Mouse (Mus musculus) heart, embryonic 16.5 days (tissue): ENCODE results near the gene Tph1. TPM values are rescaled to one million over a fixed set of nuclear protein-coding genes. Genes with fewer than 3 reads are reported as not detected.
A peak's percentile ranks its signal among the peaks of the same experiment; 100 is the strongest.

ENCODE experiments used
- ATAC-seq: fragments of 200-750 bp; cut with Nextera tagmentation; replicated peaks from 2 replicates; pipeline ENCODE4 v1.8.0; 2017; ENCODE audit warnings: moderate number of reproducible peaks; ENCODE audit not compliant: insufficient read depth, low FRiP score; ENCODE audit errors: extremely low read depth
- H3K27ac ChIP-seq: fragments of 300-500 bp; sonication (generic); 2 replicates; pipeline ENCODE4 v1.5.1; 2014; ENCODE audit warnings: mild to moderate bottlenecking, low read length, control low read depth, moderate library complexity
- H3K27me3 ChIP-seq: fragments of 300-500 bp; sonication (generic); 2 replicates; pipeline ENCODE4 v1.6.1; 2014; ENCODE audit warnings: low read length, mixed read lengths; ENCODE audit not compliant: control insufficient read depth, insufficient read depth
- H3K36me3 ChIP-seq: fragments of 300-500 bp; sonication (generic); 2 replicates; pipeline ENCODE4 v1.6.1; 2014; ENCODE audit not compliant: control insufficient read depth, insufficient read depth
- H3K4me1 ChIP-seq: fragments of 300-500 bp; sonication (generic); 2 replicates; pipeline ENCODE4 v1.6.1; 2014; ENCODE audit warnings: low read length, mixed read lengths; ENCODE audit not compliant: control insufficient read depth, insufficient read depth
- H3K4me2 ChIP-seq: fragments of 300-500 bp; sonication (generic); 2 replicates; pipeline ENCODE4 v1.6.1; 2014; ENCODE audit warnings: low read depth, mild to moderate bottlenecking, control low read depth, low read length
- H3K4me3 ChIP-seq: fragments of 300-500 bp; sonication (generic); 2 replicates; pipeline ENCODE4 v1.5.1; 2014; ENCODE audit warnings: mild to moderate bottlenecking, control low read depth, low read length
- H3K9ac ChIP-seq: fragments of 300-500 bp; sonication (generic); 2 replicates; pipeline ENCODE4 v1.6.1; 2014; ENCODE audit warnings: low read length, control low read depth
- H3K9me3 ChIP-seq: fragments of 300-500 bp; sonication (generic); replicated peaks from 2 replicates; pipeline ENCODE4 v1.6.1; 2016; ENCODE audit warnings: low read length; ENCODE audit not compliant: control insufficient read depth
- WGBS: fragments of 180-500 bp; shearing (Covaris S2); extraction: QIAGEN DNeasy Blood & Tissue Kit; methylation state at CpG from one replicate; pipeline ENCODE4 v1.1.7; 2014; 5-methylcytosine and 5-hydroxymethylcytosine counted together
- polyA plus RNA-seq: library from polyadenylated mRNA; unstranded; fragments of >200 nt; fragmentation: Nextera tagmentation; extraction: Ambion mirVana; gene quantifications from 2 replicates; pipeline ENCODE4 v1.2.1, GENCODE M21; 2015

Gene Tph1
- polyA plus RNA-seq, 1 experiment from 2014 or later, result 1.1 TPM

DNA sequence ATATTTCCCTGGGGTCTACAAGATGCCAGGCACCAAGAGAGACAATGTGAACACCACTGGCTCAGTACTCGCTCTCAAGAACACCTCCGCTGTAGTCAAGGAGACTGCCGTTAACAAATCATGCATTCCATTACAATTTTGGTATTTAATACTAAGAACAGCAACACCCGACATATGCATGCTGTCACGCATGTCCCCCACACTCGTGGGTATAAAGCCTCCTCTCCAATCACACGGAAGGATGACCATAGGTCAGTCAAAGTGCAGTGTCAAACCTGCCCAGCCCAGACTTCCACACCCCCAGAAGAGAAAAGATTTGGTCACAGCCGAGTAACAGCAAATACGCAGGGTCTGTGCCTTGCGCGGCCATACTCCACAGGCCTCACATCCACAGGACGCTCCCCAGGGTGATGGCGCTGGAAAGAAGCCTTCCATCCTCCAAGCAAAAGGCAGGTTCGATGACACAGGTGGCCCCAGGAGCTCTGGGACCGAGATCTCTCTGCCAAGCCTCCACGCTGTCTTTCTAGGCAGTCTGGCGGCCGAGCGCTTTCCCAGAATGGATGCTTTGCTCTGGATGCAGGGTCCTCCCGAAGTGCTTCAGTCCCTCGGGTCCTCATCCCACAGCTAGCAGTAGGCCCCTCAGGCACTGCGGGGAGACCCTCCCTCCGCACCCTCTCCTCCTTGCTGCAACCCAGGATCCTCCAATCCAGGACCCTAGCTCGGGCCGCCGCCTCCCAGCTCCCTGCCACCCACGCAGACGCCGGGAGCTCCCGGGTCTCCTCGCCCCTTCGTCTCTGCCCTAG lies 33.2 kb downstream of the Tph1 start:
- H3K27ac ChIP-seq, result peak overlapping the region; percentile 32
- peak overlapping the region; percentile 79 for H3K9ac ChIP-seq
- H3K4me3 ChIP-seq, result peak overlapping the region; percentile 74
- H3K27me3 ChIP-seq, result 0 out of 2 replicates have a peak, but pooled peaks cover 2% of the 10 kb centered on the region
- H3K4me1 ChIP-seq, result peaks cover 6% of the 10 kb centered on the region; the same call in 1 of the 2 replicates
- peak; percentile 2; the same call in 1 of the 2 replicates for ATAC-seq
- H3K4me2 ChIP-seq, result peak overlapping the region; percentile 93
- WGBS, result 12% methylated on average over 32 of the region's 32 CpGs
- no peaks in the 10 kb centered on the region for H3K9me3 ChIP-seq
- no peaks in the 10 kb centered on the region for H3K36me3 ChIP-seq

DNA sequence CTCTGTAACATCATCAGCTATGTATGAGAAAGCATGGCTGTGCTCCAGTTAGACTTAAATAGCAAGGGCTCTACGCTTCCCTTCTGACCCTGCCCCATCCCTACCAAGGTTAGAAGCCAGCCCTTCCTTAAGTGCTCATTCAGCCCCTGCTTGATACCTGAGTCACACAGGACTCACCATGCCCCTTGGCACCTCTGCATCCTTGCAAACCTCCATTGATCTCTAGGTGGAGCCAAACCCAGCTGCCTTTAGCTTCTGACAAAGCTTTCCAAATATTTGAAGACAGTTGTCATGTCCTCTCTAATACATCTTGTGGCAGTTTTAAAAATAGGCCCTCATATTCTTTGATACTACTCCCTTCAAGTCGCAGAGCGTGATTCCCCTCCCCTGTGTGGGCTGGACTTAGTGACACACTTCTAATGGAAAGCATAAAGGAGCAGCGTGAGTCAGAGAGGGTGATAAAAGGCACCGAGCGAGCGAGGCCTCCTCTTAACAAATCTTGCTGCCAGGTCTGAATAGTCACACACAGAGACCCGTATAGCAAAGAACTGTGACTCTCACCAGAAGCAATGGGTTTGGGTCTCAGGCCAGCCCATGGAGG lies 43.9 kb downstream of the Tph1 start:
- Histone ChIP-seq H3K36me3 (0 out of 2 replicates have a peak, but pooled peaks cover 3% of the 10 kb centered on the region), H3K4me2 (peak overlapping the region; percentile 20), H3K4me1 (peaks cover 9% of the 10 kb centered on the region), H3K4me3 (no peak overlapping the region), H3K9ac (no peak overlapping the region; the same call in 1 of the 2 replicates), H3K9me3 (no peaks in the 10 kb centered on the region), H3K27me3 (no peaks in the 10 kb centered on the region), H3K27ac (peak overlapping the region; percentile 43)
- 34% methylated on average over 8 of the region's 8 CpGs for WGBS
- peak; percentile 60; the same call in 1 of the 2 replicates for ATAC-seq

DNA sequence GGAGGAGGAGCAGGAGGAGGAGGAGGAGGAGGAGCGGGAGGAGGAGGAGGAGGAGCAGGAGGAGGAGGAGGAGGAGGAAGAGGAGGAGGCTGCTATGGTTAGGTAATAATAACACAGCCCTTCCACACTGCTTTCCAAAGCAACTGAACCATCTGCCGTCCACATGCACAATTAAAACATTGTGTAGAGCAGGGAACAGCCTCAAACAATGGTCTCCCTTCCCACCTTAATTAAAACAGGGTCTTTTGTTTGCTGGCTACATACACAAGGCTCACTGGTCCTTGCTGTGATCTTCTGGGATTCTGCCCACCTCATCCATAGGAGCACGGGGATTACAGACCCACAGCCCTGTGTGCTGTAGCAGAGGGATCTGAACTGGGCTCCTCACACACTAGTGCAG lies 48.4 kb downstream of the Tph1 start:
- no peak for ATAC-seq
- Histone ChIP-seq H3K36me3 (peaks cover 9% of the 10 kb centered on the region), H3K4me3 (no peak overlapping the region), H3K9me3 (no peaks in the 10 kb centered on the region), H3K27me3 (no peaks in the 10 kb centered on the region), H3K27ac (no peak overlapping the region), H3K9ac (no peak overlapping the region), H3K4me1 (peaks cover 8% of the 10 kb centered on the region), H3K4me2 (no peak overlapping the region)
- 83% methylated on average over 2 of the region's 3 CpGs for WGBS

DNA sequence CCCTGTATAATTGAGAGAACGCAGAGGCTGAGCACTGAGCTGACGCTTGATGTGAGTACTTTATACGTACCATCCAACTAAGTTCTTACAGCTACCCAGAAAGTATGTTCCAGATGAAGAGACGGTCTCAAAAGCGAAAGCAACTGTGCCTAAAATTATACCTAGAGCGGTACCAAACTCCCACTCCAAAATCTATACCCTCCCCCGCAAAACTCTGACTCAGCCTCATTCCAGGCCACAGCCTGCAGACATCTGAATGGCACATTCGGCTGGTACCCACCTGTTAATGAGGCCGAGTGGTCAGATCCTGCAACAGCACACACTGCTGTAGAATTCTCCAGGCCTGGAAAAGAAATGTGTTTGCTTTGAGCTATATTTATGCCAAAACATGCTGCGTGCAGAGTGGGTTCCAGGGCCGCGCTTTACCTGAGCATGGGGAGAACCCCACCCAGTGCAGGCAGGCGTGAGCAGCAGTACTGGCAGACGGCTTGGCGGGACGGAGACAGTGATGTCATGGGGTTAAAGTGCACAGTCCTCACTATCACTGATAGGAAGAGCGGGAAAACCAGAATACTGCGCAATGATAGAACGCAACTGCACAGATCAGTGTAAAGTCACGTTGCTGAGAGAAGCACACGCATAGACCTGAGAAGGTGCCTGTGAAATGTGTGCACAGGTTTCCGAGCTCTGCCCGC lies 53.8 kb downstream of the Tph1 start:
- H3K36me3 ChIP-seq, result peaks cover 9% of the 10 kb centered on the region
- H3K4me3 ChIP-seq, result no peak overlapping the region
- no peak overlapping the region for H3K4me2 ChIP-seq
- no peak overlapping the region for H3K9ac ChIP-seq
- no peak overlapping the region for H3K27ac ChIP-seq
- peaks cover 9% of the 10 kb centered on the region; the same call in 1 of the 2 replicates for H3K4me1 ChIP-seq
- no peaks in the 10 kb centered on the region for H3K9me3 ChIP-seq
- no peaks in the 10 kb centered on the region for H3K27me3 ChIP-seq
- ATAC-seq, result no peak
- WGBS, result 85% methylated on average over 23 of the region's 23 CpGs

DNA sequence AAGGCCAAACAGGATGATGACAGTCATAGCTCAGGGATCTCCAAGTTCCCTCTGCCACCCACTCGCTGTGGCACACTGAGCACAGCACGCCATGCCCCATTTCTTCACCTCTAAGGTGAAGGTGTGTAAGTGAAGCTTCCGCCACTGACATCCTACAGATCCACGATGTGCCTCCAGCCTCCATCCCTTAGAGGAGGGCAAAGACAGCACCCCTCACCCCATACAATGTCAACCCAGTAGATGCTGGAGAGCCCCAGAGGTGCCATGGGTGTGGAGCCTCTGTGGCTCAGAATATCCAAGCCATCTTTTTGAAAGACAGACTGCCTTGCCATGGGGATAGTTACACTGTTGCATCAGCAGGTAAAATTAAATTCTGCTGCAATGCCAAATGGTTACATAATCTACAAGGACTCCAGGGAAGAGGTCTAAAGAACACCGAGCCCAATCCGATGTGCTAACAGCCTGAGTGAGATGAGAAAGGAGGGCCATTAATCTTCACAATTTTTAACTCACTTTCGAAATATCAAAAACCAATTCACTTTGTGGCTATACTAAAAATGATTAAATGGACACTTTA lies 55.8 kb downstream of the Tph1 start:
- Histone ChIP-seq H3K9ac (no peak overlapping the region), H3K27me3 (no peaks in the 10 kb centered on the region), H3K4me3 (no peak overlapping the region), H3K27ac (no peak overlapping the region), H3K4me1 (peaks cover 25% of the 10 kb centered on the region), H3K4me2 (no peak overlapping the region), H3K9me3 (no peaks in the 10 kb centered on the region), H3K36me3 (peaks cover 9% of the 10 kb centered on the region)
- no peak for ATAC-seq
- WGBS, result 85% methylated on average over 7 of the region's 7 CpGs

DNA sequence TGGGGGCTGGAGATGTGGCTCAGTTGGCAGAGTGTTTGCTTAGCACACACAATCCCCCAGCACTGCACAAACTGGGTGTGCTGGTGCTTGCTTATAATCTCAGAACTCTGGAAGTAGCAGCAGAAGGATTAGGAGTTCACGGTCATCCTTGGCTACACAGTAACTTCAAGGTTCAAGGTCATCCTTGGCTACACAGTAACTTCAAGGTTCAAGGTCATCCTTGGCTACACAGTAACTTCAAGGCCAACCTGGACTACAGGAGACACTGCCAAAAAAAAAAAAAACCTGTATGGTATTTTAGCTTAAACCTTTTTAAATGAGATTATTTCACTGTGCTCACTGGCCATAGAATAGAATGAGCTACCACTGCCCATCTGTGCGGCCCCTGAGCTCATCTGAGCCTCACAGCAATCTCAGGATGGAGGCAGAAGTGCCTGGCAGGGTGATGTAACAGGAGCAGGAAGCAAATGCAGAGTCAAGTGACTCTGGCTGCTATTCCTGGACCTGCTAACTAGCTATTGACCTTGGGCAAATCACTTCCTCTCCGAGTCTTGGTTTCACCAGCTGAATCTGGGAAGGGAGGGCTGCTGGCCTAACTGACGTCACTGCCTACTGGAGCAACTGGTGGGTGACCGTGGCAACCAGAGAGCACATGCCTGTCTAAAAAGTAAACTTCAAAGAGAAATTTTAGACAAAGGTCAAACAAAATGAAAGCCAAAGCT lies 56.9 kb downstream of the Tph1 start:
- H3K4me2 ChIP-seq, result no peak overlapping the region
- H3K9ac ChIP-seq, result no peak overlapping the region
- no peak overlapping the region for H3K4me3 ChIP-seq
- peaks cover 4% of the 10 kb centered on the region for H3K36me3 ChIP-seq
- WGBS, result 33% methylated on average over 5 of the region's 5 CpGs
- ATAC-seq, result peak; percentile 33; the same call in 1 of the 2 replicates
- H3K9me3 ChIP-seq, result no peaks in the 10 kb centered on the region
- no peaks in the 10 kb centered on the region for H3K27me3 ChIP-seq
- peaks cover 27% of the 10 kb centered on the region for H3K4me1 ChIP-seq
- H3K27ac ChIP-seq, result peak overlapping the region; percentile 66

DNA sequence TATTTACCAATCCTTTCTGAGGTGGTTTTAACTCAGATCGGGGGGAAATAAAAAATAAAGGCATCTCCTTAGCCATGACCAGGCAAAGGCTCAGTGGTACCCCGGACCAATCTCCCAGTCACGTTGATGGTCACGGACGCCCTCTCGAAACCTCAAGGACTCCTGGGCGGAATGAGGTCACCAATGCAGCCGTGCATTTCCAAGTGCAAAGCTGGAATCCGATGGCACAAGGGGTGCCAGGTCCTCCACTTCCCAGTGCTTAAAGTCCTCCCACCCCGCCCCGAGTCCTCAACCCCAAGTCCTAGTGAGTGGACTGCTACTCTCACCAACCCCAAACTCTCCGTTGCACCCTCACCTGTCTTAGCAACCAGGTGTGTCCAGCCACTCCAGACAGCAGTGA lies 58.1 kb downstream of the Tph1 start:
- no peak overlapping the region for H3K4me2 ChIP-seq
- H3K27ac ChIP-seq, result no peak overlapping the region
- no peaks in the 10 kb centered on the region for H3K36me3 ChIP-seq
- 87% methylated on average over 12 of the region's 12 CpGs for WGBS
- H3K9ac ChIP-seq, result no peak overlapping the region
- H3K4me1 ChIP-seq, result peaks cover 27% of the 10 kb centered on the region
- no peak overlapping the region for H3K4me3 ChIP-seq
- no peaks in the 10 kb centered on the region for H3K27me3 ChIP-seq
- ATAC-seq, result no peak
- H3K9me3 ChIP-seq, result no peaks in the 10 kb centered on the region

DNA sequence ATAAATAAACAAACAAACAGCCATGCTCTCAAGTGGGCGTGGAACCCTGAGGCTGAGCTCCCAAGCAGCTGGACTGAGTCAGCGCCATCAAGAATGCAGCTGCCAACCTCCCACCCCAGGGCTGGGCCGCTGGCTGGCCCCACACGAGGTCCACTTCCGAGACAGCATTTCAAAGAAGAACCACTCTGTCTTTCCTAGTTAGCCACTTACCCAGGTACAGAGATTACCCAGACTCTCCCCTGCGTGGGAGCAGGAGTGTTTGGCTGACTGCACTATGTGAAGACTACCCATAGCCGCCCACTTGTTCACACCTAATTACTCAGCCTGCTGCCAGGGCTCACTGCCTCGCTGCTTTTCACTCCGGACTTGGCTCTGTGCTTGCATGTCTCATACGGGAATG lies 59.2 kb downstream of the Tph1 start:
- WGBS, result 46% methylated on average over 10 of the region's 10 CpGs
- Histone ChIP-seq H3K27ac (no peak overlapping the region), H3K4me1 (peaks cover 27% of the 10 kb centered on the region), H3K9me3 (no peaks in the 10 kb centered on the region), H3K36me3 (no peaks in the 10 kb centered on the region), H3K4me2 (no peak overlapping the region), H3K9ac (no peak overlapping the region), H3K27me3 (no peaks in the 10 kb centered on the region), H3K4me3 (no peak overlapping the region)
- no peak for ATAC-seq
